Mouse (Mus musculus) cerebellum, postnatal 25 days (tissue): ENCODE results near the gene Dusp27.
"Not testable (repeated sequence)": the region's sequence is repeated elsewhere in the genome, so short reads cannot be mapped to it uniquely, and the experiment has no call there.

ENCODE experiments used
- DNase-seq, 2 experiments: peaks; one replicate each; pipeline ENCODE4 v3.0.0; 2021; ENCODE audit warnings: mixed read lengths in 2 of 2

The Dusp27 gene

DNA sequence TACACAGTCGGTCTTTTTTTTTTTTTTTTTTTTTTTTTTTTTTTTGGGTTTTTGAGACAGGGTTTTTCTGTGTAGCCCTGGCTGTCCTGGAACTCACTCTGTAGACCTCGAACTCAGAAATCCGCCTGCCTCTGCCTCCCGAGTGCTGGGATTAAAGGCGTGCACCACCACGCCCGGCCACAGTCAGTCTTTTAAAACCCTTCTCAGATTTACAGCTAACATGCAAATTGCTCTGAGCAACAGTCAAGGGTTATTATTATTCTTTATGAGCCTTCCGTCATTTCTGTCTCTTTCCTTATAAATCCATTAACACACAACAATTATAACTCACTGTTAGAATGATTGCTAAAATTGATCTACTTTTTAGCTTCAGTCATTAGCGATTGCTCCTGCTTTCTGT lies 14.1 kb upstream of the Dusp27 start:
- DNase-seq, result not testable (repeated sequence)

DNA sequence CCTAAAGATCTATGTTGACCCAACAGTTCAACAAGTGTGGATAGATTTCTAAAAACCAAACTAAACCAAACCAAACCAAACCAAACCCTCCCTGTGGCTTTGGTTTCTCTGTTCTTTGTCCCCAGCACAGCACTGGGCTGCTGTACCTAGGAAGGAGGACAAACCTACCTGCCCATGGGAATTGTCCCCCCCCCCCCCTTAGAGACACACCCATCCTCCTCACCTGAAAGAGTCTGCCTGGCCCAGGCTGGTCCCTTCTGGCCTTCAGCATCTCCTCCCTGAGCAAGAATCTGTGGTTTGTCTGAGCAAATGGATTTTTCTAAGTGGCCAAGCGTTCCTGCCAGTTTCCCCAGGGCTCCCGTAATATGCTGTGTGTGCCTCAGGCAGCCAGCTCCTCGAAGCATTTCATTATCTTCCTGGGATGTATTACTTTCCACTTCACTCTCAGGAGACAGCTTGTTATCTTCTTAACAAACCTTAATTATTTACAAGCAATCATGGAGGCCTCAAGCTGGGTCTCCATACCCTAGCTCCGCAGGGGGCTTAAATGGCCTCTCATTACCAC lies 12.0 kb upstream of the Dusp27 start:
- no peak for DNase-seq

DNA sequence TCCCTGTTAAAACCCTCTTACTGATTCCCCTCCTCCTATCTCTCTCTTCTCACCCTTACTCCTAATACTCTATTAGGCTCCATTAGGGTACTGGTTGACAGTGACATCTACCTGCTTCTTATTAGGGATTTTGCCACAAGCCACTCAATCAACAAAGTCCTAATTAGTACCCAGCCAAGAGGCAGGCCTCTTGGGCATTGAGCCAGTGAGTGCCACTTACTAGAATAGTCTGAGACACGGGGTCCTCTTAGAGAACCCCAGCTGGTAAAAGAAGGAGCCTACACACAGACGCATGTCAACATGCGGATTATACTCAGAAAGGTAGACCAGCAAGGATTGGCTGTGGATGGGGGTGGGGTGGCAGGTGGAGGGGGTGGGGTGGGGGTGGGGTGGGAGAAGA lies 11.4 kb upstream of the Dusp27 start:
- DNase-seq, result no peak

DNA sequence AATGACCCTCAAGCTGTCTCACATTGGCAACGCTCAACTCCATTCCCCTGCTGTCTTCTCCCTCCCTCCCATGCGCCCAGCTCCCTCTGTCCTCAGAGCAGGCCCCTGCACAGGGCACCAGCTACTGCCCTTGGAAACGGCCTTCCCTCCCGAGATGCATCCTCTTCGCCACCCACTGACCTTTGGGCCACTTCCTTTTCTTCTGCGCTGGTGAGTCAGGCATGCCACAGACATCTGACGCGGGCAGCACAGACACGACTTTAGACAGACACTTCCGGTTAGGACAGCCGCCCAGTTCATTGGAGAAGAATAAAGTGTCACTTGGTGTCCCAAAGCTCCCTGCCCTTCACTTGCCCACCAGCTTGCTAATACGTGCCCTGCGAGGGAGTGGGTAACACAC lies 10.4 kb upstream of the Dusp27 start:
- DNase-seq, result no peak

DNA sequence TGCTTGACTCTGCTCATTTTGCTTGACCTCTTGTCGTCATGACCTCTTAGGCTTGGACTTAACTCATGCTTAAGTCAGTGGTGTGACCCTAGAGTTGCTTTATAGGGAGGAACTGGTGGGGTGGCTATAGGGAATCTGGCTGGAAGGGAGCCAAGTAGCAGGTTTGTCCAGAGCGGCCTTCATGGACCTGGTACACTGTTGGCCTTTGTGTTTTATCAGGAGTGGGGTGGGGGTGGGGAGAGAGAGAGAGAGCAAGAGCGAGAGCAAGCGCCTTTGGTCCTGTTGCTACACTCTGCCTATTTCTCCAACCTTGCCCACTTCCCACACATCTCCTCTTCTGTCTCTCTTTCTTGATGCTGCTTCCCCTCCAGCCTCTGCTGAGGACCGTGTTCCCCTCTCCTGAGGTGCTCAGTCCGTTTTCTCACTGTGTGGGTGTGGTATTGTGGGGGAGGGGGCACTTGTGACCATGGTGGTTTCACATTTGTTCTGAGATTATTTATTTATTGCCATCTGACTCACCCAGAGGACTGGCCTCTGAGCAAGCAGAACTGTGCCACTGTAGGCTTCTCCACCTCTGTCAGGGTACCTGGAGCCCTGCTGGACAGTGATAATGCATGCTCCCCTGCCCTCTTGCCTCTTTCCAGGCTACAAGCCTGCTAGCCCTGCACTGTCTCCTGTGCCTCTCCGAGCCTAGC lies 9.7 kb upstream of the Dusp27 start:
- no peak for DNase-seq

DNA sequence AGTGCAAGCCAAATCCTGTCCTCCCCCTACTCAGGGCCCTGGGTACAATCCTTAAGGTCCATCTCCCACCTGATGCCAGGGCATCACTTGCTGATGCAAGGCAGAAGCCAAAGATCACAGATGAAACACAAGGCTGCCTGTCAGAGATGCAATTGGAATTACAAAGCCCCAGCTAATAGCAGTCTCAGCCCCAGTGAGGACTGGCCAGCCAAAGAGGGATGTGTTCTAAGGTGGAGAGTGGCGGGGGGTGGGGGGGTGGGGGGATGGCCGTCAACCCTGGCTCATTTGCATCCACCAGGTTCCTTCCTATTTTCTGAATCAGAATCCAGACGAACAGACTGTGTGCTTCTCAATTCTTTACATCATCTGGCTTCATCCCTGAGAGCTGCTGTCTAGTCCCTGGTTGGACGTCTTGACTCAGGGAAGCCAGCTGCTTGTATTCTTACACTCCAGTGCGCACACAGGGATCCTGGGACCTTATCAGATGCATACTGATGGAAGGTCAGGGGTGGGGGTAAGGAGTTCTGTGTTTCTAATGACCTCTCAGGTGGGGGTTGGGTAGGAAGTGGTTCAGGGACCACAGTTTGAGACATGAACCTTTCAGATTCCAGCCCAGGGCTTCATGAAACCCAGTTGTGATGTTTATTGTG lies 7.5 kb upstream of the Dusp27 start:
- no peak for DNase-seq

DNA sequence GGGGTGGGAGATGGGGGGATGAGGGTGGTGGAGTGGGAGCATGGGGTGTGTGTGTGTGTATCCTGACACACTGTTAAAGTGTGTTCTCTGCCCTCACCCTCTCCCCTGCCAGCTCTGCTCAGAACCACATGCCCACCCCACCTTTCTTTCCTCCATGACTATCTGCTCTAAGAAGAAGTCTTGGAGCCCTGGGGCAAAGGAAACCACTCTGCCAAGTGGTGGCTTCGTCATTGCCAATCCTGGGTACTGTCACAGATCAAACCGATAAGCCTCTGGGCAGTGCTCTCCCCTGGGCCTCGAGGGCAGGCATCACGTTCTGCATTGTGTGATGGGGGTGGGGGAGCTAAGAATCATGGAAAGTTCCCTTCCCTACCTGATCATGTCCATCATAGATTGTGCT lies 4.6 kb upstream of the Dusp27 start:
- no peak for DNase-seq

DNA sequence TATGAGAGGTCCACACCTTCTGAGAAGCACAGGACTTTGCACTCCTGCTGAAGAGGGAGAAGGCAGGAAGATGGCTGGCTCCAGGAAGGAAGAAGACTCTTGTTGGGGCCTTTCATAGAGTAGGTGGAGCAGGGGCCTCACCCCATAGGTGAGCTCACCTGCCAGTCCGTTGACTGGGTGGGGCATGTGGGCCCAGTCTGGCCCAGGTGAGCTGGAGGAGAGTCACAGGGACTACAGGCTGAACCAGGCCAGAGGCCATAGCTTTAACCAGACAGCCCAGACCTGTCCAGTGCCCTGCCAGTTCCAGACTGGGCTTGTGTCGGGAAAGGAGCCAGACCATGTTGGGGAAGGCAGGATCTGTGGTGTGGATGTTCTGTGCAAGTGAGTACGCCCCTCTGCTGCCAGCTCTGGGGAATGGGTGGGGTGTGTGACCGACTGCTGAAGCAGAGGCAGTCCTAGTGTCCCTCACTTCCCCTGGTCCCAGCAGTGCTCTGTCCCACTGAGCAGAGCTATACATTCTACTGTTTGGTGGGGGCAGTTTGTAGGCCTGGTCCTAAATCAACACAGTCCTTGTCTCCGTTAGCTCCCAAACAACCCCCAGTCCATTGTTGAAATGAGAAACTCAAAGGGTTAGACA lies 2.6 kb upstream of the Dusp27 start, which contains the start of gene Gpa33:
Gpa33 (plus strand) TSS at position 15 of the 637 bp plus-strand sequence.
- DNase-seq, result no peak

DNA sequence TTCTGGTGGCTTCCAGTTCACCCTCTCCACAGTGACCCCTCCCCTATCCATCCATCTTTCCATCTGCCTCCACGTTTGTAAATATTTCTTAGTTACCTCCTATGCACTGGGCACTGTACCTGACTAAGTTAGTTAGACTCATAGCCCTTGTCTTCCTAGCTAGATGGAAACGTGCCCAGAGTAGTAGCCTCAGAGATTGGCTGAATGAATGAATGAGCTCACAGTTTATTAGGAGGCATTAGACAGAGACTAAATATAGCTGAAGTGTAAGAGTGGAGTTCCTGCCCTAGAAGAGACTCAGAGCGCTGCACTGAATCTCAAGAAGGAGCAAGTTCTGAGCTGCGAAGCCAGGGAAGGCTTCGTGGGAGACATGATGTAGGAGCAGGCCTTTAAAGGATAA lies 829 bp upstream of the Dusp27 start:
- no peak for DNase-seq

DNA sequence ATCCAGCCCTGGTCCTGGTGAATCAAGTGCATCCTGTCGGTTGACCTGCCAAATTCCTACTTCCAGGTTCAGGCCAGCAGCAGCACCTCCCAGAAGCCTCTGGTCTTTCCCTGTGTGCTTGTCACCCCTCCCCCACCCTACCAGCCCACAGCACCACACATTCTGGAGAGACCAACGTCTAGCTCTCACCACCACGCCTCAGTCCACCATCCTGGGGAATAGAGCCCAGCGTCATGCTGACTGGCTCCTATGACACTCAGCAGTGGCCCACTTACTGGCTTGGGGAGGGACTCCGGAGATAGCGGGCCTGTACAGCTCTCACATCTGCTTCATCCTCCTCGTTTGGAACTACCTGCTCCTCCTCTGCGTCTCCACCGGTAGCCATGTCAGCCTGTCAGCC lies 927 bp downstream of the Dusp27 start:
- DNase-seq, result no peak

DNA sequence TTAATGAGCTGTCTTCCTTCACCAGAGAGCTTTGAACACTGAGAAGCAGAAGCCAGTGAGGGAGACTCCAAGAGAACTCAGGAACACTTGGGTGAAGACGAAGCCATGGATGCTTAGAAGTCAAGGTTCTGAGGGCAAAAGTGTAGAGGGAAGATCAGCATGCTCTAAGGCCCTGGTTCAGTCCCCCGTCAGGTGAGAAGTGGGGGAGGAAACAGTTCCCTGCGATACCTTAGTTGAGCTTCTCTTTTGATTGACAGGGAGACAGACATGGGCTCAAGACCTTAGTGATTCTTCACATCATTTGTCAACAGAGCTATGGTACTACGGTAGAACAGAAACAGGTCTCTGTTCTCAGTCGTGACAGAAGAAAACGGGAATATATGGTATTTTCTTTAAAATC lies 1.4 kb downstream of the Dusp27 start:
- no peak for DNase-seq

DNA sequence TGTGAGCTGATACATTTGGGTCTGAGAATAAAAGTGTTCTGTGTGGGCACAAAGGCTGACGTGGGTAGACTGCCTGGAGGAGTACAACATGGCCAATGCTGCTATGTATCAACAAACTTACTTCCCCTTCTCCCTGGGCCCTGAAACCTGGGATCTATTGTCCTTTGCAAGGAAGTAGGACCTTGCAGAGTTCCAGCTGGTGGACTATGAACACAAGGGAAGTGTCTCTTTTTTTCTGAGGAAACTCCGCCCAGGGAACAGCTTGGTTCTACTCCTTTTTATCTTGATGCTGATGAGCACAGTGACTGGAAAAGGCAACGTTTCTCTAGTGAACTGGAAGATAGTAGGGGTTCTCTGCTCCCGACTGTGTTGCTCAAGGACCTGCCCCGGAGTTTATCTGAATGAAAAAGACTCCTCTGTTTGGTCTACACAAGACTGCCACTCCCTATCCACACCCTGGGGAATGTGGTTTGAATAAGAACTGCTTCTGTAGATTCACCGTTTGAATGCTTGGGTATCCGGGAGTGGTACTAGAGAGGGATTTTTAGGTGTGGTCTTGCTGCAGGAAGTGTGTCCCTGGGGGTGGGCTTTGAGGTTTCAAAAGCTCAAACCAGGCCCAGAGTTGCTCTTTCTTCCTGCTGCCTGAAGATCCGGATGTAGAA lies 2.7 kb downstream of the Dusp27 start:
- no peak for DNase-seq

DNA sequence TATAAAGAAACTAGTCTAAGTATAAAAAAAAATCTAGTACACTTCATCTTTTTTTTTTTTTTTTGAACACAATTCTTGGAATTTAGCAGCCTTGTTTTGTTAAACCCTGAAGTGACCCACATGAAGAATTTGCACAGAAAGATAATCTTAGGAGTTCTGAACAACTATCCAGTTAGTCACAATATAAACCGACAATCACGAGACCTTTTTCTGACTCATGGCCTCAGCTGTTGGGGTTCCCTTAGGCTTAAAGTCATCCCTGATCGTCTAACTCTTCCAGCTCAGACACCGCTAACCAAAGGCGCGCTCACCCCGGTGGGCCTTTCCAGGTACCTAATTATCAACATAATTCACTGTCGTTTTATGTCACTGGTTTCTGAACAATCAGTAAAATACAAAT lies 4.0 kb downstream of the Dusp27 start:
- DNase-seq, result no peak

DNA sequence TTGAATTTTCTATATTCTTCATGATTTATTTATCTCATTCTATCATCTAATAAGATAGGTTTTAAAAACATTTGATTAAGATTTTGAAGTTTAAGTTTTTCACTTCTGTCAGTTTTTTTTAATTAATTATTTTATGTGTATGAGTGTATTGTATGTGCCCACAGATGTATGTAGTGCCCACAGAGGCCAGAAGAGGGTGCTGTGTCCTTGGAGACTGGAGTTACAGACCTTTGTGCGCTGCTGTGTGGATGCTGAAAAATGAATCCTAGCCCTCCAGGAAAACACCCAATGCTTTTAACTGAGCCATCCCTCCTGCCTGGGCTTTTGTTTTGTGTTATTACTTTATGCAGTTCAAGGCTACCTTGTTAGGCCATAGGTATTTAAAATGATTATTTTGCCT lies 4.7 kb downstream of the Dusp27 start:
- DNase-seq, result no peak

DNA sequence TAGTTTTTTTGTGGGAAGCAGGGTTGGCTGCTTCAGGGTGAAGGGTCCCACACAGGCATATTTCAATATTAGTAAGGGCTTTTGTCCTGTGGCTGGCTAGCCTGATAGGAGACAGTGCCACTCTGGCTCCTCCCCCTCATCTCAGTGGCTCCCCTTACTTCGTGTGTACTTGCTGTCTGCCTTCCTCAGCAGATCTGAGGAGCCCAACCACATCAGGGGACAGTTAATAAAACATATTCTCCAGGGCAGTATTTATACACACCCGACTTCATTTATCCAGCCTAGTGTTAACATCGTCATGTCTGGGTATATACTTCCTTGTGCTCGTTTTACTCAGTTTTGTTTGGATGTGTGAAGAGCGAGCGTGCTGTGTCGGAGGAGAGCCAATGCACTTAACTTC lies 5.6 kb downstream of the Dusp27 start:
- no peak for DNase-seq

DNA sequence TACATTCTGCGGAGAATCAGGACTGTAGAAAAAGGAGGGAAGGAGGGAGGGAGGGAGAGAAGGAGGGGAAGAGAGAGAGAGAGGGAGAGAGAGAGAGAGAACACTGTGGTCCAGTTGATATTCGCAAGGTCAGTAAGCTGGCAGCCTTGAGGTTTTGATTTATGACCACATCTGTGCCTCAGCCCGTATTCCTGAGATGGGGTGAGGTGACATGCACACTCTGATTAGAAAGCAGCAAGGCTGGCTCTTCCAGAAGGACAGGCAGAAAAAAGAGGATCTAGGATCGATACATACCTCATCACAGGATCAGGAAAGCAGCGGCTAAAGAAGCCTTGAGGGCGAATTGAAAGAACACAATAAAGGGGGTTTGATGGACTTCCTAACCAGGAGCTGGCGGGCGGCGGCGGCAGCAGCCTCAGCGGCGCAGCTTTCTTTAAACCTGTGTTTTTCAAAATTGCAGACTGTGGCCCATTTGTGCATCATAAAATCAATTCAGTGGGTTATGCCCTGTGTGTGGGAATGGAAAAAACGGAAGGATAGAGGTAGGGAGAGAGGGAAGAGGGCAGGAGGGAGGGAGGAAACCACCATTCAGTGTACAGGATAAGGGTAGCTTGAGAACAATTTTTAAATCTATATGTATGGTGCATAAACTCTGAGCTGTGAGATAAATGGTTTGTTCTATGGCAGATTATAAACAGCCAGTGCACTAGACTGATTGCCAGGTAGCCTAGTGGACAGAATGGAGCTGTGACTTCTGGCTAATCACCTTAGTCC lies 9.7 kb downstream of the Dusp27 start:
- no peak for DNase-seq

DNA sequence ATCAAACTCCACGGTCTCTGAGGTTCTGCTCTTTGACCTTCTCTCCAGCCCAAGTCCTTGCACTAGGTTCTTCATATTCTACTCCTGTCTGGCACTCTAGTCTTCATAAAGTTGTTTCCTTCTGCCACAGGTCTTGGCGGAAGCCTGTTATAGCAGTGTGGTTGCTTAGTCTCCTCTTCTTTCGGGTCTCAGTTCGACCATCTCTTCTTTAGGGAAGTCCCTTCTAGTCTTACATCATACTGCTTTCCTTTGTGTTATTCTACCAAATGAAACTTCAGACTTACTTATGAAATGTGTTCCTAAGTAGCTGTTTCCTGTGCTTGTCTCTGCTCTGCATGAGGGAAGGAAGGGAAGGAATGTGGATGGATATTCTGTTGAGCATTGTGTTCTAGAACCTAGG lies 12.0 kb downstream of the Dusp27 start:
- no peak for DNase-seq

DNA sequence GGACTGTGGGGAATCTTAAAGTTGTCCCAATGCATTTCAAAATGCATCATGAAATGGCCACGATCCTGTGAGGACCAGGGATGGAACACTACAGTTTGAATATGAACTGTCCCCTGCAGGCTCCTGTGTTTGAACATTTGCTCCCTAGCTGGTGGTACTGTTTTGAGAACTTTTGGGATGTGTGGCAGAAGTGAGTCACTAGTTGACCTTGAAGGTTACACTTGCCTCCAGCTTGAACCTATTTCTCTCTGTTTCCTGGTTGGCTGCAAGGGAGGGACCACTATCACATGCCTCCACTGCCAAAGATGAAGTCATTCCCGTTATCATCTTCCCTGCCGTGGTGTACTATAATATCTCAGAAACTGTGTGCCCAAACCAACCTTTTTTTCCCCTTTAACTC lies 12.7 kb downstream of the Dusp27 start:
- DNase-seq, result no peak

DNA sequence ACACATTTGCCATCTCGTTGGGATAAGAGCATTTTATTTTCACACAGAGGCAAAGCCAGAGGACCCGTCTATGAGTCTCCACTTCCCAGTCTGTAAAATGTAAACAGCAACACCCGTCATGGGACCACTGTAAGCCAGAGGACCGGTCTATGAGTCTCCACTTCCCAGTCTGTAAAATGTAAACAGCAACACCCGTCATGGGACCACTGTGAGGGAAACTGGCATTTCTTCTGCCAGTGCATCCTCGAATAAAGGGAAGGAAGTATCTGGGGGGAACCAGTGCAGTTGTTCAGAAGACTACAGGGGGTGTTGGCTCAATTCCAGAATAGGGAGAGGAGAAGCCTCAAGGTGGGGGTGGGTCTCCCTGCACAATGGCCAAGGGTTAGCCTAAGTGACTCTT lies 22.3 kb downstream of the Dusp27 start:
- no peak for DNase-seq

DNA sequence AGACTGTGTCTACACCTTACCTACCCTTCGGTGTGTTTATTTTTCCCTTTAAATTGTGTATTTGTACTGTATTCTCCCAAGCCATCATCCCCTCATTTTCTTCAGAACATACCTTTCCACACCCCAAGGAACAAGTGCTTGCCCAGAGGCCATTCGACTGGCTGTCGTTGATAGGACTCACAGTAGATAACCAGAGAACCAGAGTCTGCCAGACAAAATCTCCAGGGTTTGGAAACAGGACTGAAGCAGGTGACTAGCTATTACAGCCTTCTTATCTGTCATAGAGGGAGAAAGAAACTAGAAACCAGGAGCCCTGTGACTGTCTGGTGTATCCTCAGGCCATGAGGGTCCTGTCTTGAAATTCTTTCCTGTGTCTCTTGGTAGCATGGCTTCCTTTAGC lies 22.9 kb downstream of the Dusp27 start:
- DNase-seq, result no peak

DNA sequence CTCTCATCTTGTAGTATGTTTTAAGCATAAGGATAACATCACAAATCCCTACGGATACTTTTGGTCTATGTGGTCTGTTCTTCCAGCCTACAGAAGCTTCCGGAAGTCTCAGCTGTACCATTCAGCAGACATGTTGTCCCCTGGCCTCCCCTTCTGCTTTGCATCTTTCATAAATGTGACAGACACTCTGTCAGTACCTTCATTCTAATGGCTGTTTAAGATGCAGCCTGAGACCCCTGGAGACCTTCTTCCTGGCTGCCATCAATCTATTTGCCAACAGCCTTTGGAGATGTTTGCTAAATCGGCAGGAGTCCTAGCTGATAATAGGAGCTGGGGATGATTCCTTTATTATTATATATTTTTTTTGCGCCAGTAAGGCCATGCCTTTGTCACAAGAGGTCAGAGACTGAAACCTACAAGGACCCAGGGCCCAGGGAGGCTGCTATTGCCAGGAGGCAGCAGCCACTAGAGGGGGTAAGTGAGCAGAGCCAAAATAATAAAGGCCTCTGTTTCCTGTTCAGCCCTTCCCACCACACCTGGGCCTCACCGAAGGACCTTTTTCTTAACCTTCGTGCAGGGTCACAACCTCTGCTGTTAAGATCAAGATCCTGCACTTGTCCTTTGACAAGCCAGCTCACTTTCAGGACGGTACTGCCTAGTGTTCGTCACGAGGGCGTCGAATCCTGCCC lies 24.7 kb downstream of the Dusp27 start:
- DNase-seq, result no peak

DNA sequence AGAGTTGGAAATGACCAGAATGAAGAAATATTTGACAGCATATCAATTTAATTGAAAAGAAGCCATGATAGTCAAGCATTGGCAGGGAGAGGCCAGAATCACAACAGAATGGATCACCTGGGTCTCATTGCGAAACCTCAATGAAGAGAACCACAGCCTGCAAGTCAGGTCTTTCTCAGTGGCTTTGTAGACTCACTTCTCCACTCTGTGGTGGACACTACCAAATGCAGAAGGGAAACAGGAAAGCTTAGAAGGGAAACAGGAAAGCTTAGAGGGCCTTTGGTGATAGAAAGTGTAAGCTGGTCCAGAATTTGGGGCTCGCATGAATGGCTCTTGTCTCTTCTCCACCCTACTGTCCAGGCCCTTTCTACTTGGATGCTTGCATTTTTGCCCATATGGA lies 29.6 kb downstream of the Dusp27 start:
- DNase-seq, result no peak
